Mouse (Mus musculus): ENCODE data around the gene Crat. TPM values are rescaled to one million over a fixed set of nuclear protein-coding genes. Genes with fewer than 3 reads are reported as not detected.

Crat gene
- polyA plus RNA-seq, 1 experiment from 2014 or later = 30.6 TPM

- Histone ChIP-seq H3K4me1 (ENCODE audit: control insufficient read depth, insufficient read depth, low read length) (no peaks in the 10 kb centered on the region), H3K4me2 (replicated peaks; ENCODE audit: low read depth, low read length) (no peak overlapping the region), H3K9me3 (ENCODE audit: control insufficient read depth, low read length) (no peaks in the 10 kb centered on the region), H3K9ac (ENCODE audit: low read depth, low read length) (no peak overlapping the region), H3K27me3 (ENCODE audit: control insufficient read depth, insufficient read depth, low read length) (no peaks in the 10 kb centered on the region), H3K36me3 (ENCODE audit: control insufficient read depth, insufficient read depth, low read length) (peaks cover 84% of the 10 kb centered on the region), H3K4me3 (ENCODE audit: low read length) (no peak overlapping the region), H3K27ac (ENCODE audit: low read depth, low read length) (no peak overlapping the region)
- no peak for ATAC-seq (ENCODE audit: low FRiP score, low TSS enrichment)
- 84% methylated on average over 5 of the region's 5 CpGs for whole genome bisulfite sequencing
Observed at GRCm38 (mm10) chr2:30377721-30378120, 37.9 kb downstream of the Crat start.

GRCm38 (mm10) chr2:30375893-30376292, 39.7 kb downstream of the Crat start:
- Histone ChIP-seq H3K27ac (ENCODE audit: low read depth, low read length) (no peak overlapping the region), H3K36me3 (ENCODE audit: control insufficient read depth, insufficient read depth, low read length) (peaks cover 85% of the 10 kb centered on the region), H3K4me1 (ENCODE audit: control insufficient read depth, insufficient read depth, low read length) (no peaks in the 10 kb centered on the region), H3K9me3 (ENCODE audit: control insufficient read depth, low read length) (no peaks in the 10 kb centered on the region), H3K9ac (ENCODE audit: low read depth, low read length) (no peak overlapping the region), H3K4me2 (replicated peaks; ENCODE audit: low read depth, low read length) (no peak overlapping the region), H3K4me3 (ENCODE audit: low read length) (no peak overlapping the region), H3K27me3 (ENCODE audit: control insufficient read depth, insufficient read depth, low read length) (no peaks in the 10 kb centered on the region)
- WGBS = 95% methylated on average over 10 of the region's 10 CpGs
- ATAC-seq (ENCODE audit: low FRiP score, low TSS enrichment) = no peak

GRCm38 (mm10) chr2:30372726-30373125, 42.9 kb downstream of the Crat start:
- Histone ChIP-seq H3K4me1 (ENCODE audit: control insufficient read depth, insufficient read depth, low read length) (no peaks in the 10 kb centered on the region), H3K36me3 (ENCODE audit: control insufficient read depth, insufficient read depth, low read length) (peaks cover 90% of the 10 kb centered on the region), H3K9me3 (ENCODE audit: control insufficient read depth, low read length) (no peaks in the 10 kb centered on the region), H3K27me3 (ENCODE audit: control insufficient read depth, insufficient read depth, low read length) (no peaks in the 10 kb centered on the region), H3K4me3 (ENCODE audit: low read length) (no peak overlapping the region), H3K4me2 (replicated peaks; ENCODE audit: low read depth, low read length) (no peak overlapping the region), H3K9ac (ENCODE audit: low read depth, low read length) (no peak overlapping the region), H3K27ac (ENCODE audit: low read depth, low read length) (no peak overlapping the region)
- ATAC-seq (ENCODE audit: low FRiP score, low TSS enrichment) = no peak
- WGBS = 95% methylated on average over 5 of the region's 5 CpGs

GRCm38 (mm10) chr2:30371544-30371943, 44.1 kb downstream of the Crat start:
- no peak overlapping the region for H3K27ac ChIP-seq (ENCODE audit: low read depth, low read length)
- peaks cover 87% of the 10 kb centered on the region for H3K36me3 ChIP-seq (ENCODE audit: control insufficient read depth, insufficient read depth, low read length)
- no peak for ATAC-seq (ENCODE audit: low FRiP score, low TSS enrichment)
- H3K9me3 ChIP-seq (ENCODE audit: control insufficient read depth, low read length) = no peaks in the 10 kb centered on the region
- H3K27me3 ChIP-seq (ENCODE audit: control insufficient read depth, insufficient read depth, low read length) = no peaks in the 10 kb centered on the region
- no peak overlapping the region for H3K4me2 ChIP-seq (replicated peaks; ENCODE audit: low read depth, low read length)
- no peak overlapping the region for H3K9ac ChIP-seq (ENCODE audit: low read depth, low read length)
- no peaks in the 10 kb centered on the region for H3K4me1 ChIP-seq (ENCODE audit: control insufficient read depth, insufficient read depth, low read length)
- H3K4me3 ChIP-seq (ENCODE audit: low read length) = no peak overlapping the region
- whole genome bisulfite sequencing = 95% methylated on average over 8 of the region's 8 CpGs

GRCm38 (mm10) chr2:30366203-30366602, 49.4 kb downstream of the Crat start:
- no peaks in the 10 kb centered on the region for H3K27me3 ChIP-seq (ENCODE audit: control insufficient read depth, insufficient read depth, low read length)
- peaks cover 10% of the 10 kb centered on the region for H3K4me1 ChIP-seq (ENCODE audit: control insufficient read depth, insufficient read depth, low read length)
- no peak overlapping the region for H3K9ac ChIP-seq (ENCODE audit: low read depth, low read length)
- no peak overlapping the region for H3K4me3 ChIP-seq (ENCODE audit: low read length)
- 80% methylated on average over 5 of the region's 5 CpGs for WGBS
- H3K27ac ChIP-seq (ENCODE audit: low read depth, low read length) = no peak overlapping the region
- no peak for ATAC-seq (ENCODE audit: low FRiP score, low TSS enrichment)
- H3K9me3 ChIP-seq (ENCODE audit: control insufficient read depth, low read length) = no peaks in the 10 kb centered on the region
- no peak overlapping the region for H3K4me2 ChIP-seq (replicated peaks; ENCODE audit: low read depth, low read length)
- peaks cover 42% of the 10 kb centered on the region for H3K36me3 ChIP-seq (ENCODE audit: control insufficient read depth, insufficient read depth, low read length)

GRCm38 (mm10) chr2:30365281-30366069, 50.1 kb downstream of the Crat start:
- ATAC-seq (ENCODE audit: low FRiP score, low TSS enrichment) = no peak
- no peaks in the 10 kb centered on the region for H3K9me3 ChIP-seq (ENCODE audit: control insufficient read depth, low read length)
- H3K4me3 ChIP-seq (ENCODE audit: low read length) = peak overlapping the region; percentile 94
- H3K4me2 ChIP-seq (replicated peaks; ENCODE audit: low read depth, low read length) = peak overlapping the region; percentile 64
- no peak overlapping the region for H3K27ac ChIP-seq (ENCODE audit: low read depth, low read length)
- peak overlapping the region; percentile 82; the same call in 1 of the 2 replicates for H3K9ac ChIP-seq (ENCODE audit: low read depth, low read length)
- peaks cover 35% of the 10 kb centered on the region for H3K36me3 ChIP-seq (ENCODE audit: control insufficient read depth, insufficient read depth, low read length)
- 94% methylated on average over 2 of the region's 2 CpGs for WGBS
- no peaks in the 10 kb centered on the region for H3K27me3 ChIP-seq (ENCODE audit: control insufficient read depth, insufficient read depth, low read length)
- H3K4me1 ChIP-seq (ENCODE audit: control insufficient read depth, insufficient read depth, low read length) = peaks cover 10% of the 10 kb centered on the region

GRCm38 (mm10) chr2:30363773-30364650, 51.6 kb downstream of the Crat start, which contains the start of gene Miga2:
Gene Miga2, plus strand, starts transcription at chr2:30364233.
- Histone ChIP-seq H3K36me3 (ENCODE audit: control insufficient read depth, insufficient read depth, low read length) (peaks cover 20% of the 10 kb centered on the region), H3K4me1 (ENCODE audit: control insufficient read depth, insufficient read depth, low read length) (peaks cover 10% of the 10 kb centered on the region), H3K4me3 (ENCODE audit: low read length) (peak within 1 kb of the TSS; percentile 94), H3K9me3 (ENCODE audit: control insufficient read depth, low read length) (no peaks in the 10 kb centered on the region), H3K27ac (ENCODE audit: low read depth, low read length) (peak within 1 kb of the TSS; percentile 77), H3K9ac (ENCODE audit: low read depth, low read length) (peak within 1 kb of the TSS; percentile 82), H3K27me3 (ENCODE audit: control insufficient read depth, insufficient read depth, low read length) (no peaks in the 10 kb centered on the region), H3K4me2 (replicated peaks; ENCODE audit: low read depth, low read length) (peak within 1 kb of the TSS; percentile 64)
- WGBS = under 1% methylated on average over 54 of the region's 54 CpGs
- peak; percentile 99 for ATAC-seq (ENCODE audit: low FRiP score, low TSS enrichment)

GRCm38 (mm10) chr2:30362865-30363264, 52.7 kb downstream of the Crat start:
- no peaks in the 10 kb centered on the region for H3K9me3 ChIP-seq (ENCODE audit: control insufficient read depth, low read length)
- no peak for ATAC-seq (ENCODE audit: low FRiP score, low TSS enrichment)
- 68% methylated on average over 5 of the region's 5 CpGs for WGBS

GRCm38 (mm10) chr2:30360626-30361025, 55.0 kb downstream of the Crat start:
- no peak overlapping the region for H3K27ac ChIP-seq (ENCODE audit: low read depth, low read length)
- H3K4me3 ChIP-seq (ENCODE audit: low read length) = no peak overlapping the region
- no peaks in the 10 kb centered on the region for H3K27me3 ChIP-seq (ENCODE audit: control insufficient read depth, insufficient read depth, low read length)
- H3K9me3 ChIP-seq (ENCODE audit: control insufficient read depth, low read length) = no peaks in the 10 kb centered on the region
- H3K36me3 ChIP-seq (ENCODE audit: control insufficient read depth, insufficient read depth, low read length) = no peaks in the 10 kb centered on the region
- peaks cover 30% of the 10 kb centered on the region for H3K4me1 ChIP-seq (ENCODE audit: control insufficient read depth, insufficient read depth, low read length)
- no peak overlapping the region for H3K4me2 ChIP-seq (replicated peaks; ENCODE audit: low read depth, low read length)
- no peak overlapping the region for H3K9ac ChIP-seq (ENCODE audit: low read depth, low read length)
- no peak for ATAC-seq (ENCODE audit: low FRiP score, low TSS enrichment)
- WGBS = 61% methylated on average over 10 of the region's 10 CpGs

More at GRCm38 (mm10) chr2:30362865-30363264, 52.7 kb downstream of the Crat start:
- no peaks in the 10 kb centered on the region for H3K27me3 ChIP-seq (ENCODE audit: control insufficient read depth, insufficient read depth, low read length)
- H3K36me3 ChIP-seq (ENCODE audit: control insufficient read depth, insufficient read depth, low read length) = peaks cover 9% of the 10 kb centered on the region
- H3K4me1 ChIP-seq (ENCODE audit: control insufficient read depth, insufficient read depth, low read length) = peaks cover 19% of the 10 kb centered on the region
- no peak overlapping the region for H3K27ac ChIP-seq (ENCODE audit: low read depth, low read length)
- no peak overlapping the region for H3K9ac ChIP-seq (ENCODE audit: low read depth, low read length)
- H3K4me3 ChIP-seq (ENCODE audit: low read length) = no peak overlapping the region
- H3K4me2 ChIP-seq (replicated peaks; ENCODE audit: low read depth, low read length) = no peak overlapping the region

Measured in kidney, embryonic 14.5 days (tissue).